Mouse (Mus musculus): ENCODE measurements around the gene Olfr690.
"Not testable (repeated sequence)": the region's sequence is repeated elsewhere in the genome, so short reads cannot be mapped to it uniquely, and the experiment has no call there.

The Olfr690 gene

DNA sequence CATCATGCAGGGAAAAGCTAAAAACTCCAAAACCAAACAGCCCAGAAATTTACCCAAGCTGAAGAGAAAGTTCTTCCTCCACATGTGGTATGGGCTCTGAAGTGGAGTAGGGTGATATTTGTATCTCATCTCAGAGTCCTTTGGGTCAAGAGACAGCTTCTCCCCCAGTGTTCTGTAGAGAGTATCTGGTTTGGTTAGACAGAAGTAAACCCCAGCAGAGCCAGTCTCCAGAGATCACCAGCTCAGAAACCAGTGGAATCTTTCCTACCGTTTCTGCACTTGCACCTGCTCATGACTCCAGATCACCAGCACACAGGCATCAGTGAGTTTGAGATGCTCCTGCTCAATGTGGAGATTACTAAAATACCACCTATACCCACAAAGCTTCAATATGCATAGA is at the start of gene Olfr690:
TSS of gene Olfr690 (minus strand) at position 101 of the 400 bp plus-strand sequence.
- DNase-seq, result no peak

DNA sequence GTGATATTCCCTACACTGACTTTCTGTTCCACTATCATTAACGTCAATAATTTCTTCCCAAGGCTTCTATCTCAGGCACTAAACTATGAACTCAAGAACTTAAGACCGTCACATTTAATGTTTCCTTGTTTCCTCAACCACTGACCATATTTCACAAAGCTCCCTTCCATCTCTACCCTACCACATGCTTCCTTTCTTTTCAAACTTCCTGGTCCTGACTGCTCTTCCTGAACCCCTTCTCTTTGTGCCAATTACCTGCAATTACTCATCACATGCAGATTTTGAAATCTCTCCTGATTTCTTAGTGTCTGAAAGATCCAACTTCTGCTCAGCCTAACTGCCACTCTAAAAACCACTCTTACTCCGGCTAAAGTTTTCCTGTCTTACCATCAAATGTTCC is 46.4 kb upstream of the Olfr690 start:
- no peak for DNase-seq

DNA sequence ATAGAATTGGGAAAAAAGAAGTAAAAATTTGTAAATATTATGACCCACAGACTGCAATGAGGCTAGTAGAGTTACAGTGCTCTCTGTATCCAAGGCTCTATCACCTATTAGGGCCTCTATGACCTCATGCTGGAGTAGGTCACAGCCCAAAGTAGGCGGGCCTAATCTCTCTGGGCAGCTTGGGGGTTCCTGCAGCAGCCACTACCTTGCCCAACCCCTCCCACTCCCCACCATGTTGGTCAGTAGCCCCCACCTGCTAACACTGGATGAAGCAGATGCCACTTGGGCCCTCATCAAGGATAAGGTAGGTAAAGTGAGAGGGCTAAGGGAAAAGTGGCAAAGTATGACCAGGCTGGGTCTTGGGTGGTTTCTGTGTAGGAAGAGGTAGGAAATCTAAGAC is 41.0 kb upstream of the Olfr690 start, which contains the start of gene Gm5901:
TSS of gene Gm5901 (plus strand) at position 173 of the 400 bp plus-strand sequence.
- peak in 1 of 2 experiments; percentile 34 for DNase-seq

- DNase-seq, result no peak
Measured at GRCm38 (mm10) chr7:105373976-105374375, 40.1 kb upstream of the Olfr690 start.

GRCm38 (mm10) chr7:105373509-105373908 is 39.6 kb upstream of the Olfr690 start:
- no peak for DNase-seq

DNA sequence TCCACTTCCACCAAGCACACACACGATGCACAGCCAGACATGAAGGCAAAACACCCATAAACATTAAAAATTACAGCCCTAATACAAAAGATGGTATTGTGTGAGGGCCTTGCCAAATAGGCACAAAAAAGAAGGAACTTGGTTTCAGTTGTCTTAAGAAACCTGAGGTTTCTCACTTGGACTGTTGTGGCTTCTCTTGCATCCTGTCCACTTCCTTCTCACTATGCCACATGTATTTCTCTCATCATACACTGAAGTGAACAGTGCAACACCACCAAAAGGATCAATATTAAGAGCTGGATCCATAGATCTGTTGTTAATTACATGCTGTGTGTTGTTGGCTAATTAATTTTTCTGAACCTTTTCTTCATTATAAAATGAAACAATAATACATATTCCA is 39.0 kb upstream of the Olfr690 start:
- DNase-seq, result no peak

- no peak for DNase-seq
Measured at GRCm38 (mm10) chr7:105368521-105368920, 34.6 kb upstream of the Olfr690 start.

GRCm38 (mm10) chr7:105367930-105368329 is 34.0 kb upstream of the Olfr690 start, which contains the start of gene Olfr692:
TSS of gene Olfr692 (plus strand) at chr7:105368230.
- no peak for DNase-seq

GRCm38 (mm10) chr7:105367268-105367667 is 33.4 kb upstream of the Olfr690 start:
- DNase-seq, result no peak

GRCm38 (mm10) chr7:105361713-105362112 is 27.8 kb upstream of the Olfr690 start:
- no peak for DNase-seq

- not testable (repeated sequence) for DNase-seq
Measured at GRCm38 (mm10) chr7:105356487-105356886, 22.6 kb upstream of the Olfr690 start.

GRCm38 (mm10) chr7:105356064-105356463 is 22.2 kb upstream of the Olfr690 start:
- DNase-seq, result not testable (repeated sequence)

DNA sequence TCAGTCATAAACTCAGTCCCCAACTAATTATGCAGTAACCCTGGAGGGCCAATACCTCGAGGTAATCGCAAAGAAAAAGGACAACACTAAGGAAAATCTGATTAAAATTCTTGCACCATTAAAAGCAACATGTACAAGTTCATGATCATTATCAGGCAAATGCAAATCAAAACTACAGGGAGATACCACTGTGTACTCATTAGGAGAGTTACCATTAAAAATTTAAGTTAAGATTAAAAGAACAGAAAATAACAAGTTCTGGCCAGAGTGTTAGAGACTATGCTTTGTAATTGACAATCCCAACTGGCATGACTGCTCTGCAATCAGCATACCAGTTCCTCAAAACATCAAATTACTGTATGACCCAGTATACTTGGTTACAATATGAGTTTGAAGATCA is 8.8 kb upstream of the Olfr690 start:
- no peak for DNase-seq

DNA sequence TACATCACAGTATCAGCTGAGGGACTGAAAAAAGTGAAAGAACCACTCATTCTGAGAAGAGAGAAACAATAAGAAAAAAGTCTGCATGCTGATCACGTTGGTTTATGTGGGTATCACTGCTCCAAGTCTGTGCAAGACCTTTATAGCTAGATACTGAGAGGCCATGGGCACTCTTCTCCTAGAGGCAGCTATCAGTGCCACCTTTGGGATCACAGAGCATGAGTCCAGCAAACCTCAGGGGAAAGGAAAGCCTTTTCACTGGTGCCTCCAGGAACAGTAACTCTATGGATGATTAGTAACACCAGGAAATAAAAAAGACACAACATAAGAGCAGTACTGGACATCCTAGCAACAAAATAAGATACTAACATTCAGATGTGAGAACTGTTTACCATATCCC is 8.3 kb upstream of the Olfr690 start, which contains the start of gene Olfr691:
TSS of gene Olfr691 (minus strand) at position 101 of the 400 bp plus-strand sequence.
- DNase-seq, result no peak

DNA sequence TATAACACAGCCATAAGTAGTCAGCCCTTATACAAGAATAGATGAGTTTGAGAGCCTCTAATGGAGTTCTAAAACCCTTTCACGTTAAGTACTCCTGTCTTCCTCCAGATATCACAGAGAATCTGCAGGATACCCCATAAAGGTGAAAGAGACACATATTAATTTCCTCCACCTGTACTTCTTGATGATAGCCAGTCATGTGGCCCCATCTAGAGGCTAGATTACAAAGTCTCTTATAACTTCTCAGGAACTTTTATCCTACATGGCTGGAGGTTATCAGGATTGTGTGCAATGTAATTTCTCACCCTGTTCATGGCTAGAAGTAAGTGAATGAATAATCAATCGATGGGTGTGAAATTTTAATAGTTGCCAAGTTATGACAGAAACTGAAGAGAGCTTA is 8.6 kb downstream of the Olfr690 start:
- no peak for DNase-seq

DNA sequence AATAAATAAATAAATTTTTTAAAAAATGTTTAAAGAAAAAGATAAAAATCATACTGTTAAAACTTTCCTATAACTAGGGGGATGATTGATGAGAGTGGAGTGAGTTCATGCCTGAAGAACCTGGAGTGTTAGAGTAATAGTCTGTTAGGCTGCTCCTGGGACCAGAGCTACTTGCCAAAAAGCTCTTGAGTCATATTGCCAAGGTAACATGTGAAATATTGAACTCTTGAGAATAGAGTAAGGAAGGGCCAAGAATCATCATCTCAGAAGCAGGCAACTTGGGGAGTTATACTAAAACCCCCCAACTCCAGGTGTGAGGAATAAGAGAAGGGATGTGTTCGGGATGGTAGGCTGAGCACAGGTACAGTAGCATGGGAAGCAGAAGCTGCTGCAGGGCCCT is 23.0 kb downstream of the Olfr690 start, which contains the start of gene Olfr689:
TSS of gene Olfr689 (plus strand) at position 301 of the 400 bp plus-strand sequence.
- no peak for DNase-seq

DNA sequence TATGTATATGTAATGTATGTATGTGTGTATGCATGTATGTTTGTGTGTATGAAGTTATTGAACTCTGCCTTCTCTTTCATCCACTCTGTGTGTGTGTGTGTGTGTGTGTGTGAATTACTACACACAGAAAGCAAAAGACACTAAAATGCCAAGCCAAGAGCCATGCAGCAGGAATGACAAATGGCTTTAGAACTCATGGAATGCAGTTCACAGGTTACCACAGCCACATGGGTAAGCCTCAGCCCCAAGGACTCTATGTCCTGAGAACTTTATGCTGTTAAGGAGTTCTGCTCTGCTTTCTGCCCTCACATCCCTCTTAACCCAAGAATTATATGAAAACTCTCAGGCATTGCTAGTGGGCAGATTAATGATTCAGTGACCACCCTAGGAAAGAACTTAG is 43.9 kb downstream of the Olfr690 start:
- DNase-seq, result no peak

GRCm38 (mm10) chr7:105287795-105288194 is 46.1 kb downstream of the Olfr690 start, which contains the start of gene Olfr688:
TSS of gene Olfr688 (plus strand) at chr7:105288095.
- DNase-seq, result no peak
